Mouse (Mus musculus): ENCODE data around the gene Ddx11. TPM values are rescaled to one million over a fixed set of nuclear protein-coding genes. Genes with fewer than 3 reads are reported as not detected.

Gene Ddx11
- polyA plus RNA-seq, 1 experiment: 10.0 TPM

DNA sequence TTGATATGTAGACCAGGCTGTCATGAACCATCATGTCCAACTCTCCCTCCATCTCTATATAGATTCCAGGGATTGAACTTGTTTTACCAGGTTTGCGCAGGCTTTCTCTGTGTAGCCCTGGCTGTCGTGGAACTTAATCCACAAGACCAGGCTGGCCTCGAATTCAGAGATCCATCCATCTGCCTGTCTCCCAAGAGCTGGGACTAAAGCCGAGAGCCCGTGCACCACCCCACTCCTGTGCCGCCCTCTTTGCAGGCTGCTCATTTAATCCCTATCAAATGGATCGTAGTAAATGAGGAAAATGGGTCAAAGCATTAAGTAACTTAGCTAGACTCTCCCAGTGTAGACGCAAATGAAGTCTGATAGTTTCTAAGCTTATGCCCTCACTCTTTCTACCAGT lies 15.9 kb upstream of the Ddx11 start:
- TF ChIP-seq MYOG (IDR thresholded peaks at IDR 0.05; ENCODE audit: control insufficient read depth, extremely low read depth, insufficient read length): no peak
- TF ChIP-seq MAX (IDR thresholded peaks at IDR 0.05): no peak
- TF ChIP-seq USF1 (IDR thresholded peaks at IDR 0.05; ENCODE audit: low read depth): no peak
- no peak for TF ChIP-seq MYOD1 (IDR thresholded peaks at IDR 0.05; ENCODE audit: control insufficient read depth, insufficient read length, low read depth)
- TF ChIP-seq FOSL1 (IDR thresholded peaks at IDR 0.05; ENCODE audit: insufficient read depth, low read length, poor library complexity, severe bottlenecking): no peak
- TF ChIP-seq CTCF (IDR thresholded peaks at IDR 0.05; ENCODE audit: control insufficient read depth, insufficient read depth, insufficient read length): no peak
- TF ChIP-seq CEBPB (IDR thresholded peaks at IDR 0.05; ENCODE audit: low read depth): no peak
- Histone ChIP-seq H3K79me3 (ENCODE audit: low read depth) (peaks cover 5% of the 10 kb centered on the region), H3ac (ENCODE audit: control insufficient read depth, insufficient read length, low read depth) (no peak overlapping the region), H3K79me2 (ENCODE audit: control insufficient read depth, insufficient read depth) (peaks cover 8% of the 10 kb centered on the region), H3K4me3 (ENCODE audit: insufficient read depth, poor library complexity, severe bottlenecking) (no peak overlapping the region), H3K27me3 (ENCODE audit: control insufficient read depth, insufficient read depth, insufficient read length) (no peaks in the 10 kb centered on the region), H3K36me3 (ENCODE audit: control insufficient read depth, insufficient read depth) (no peaks in the 10 kb centered on the region)

DNA sequence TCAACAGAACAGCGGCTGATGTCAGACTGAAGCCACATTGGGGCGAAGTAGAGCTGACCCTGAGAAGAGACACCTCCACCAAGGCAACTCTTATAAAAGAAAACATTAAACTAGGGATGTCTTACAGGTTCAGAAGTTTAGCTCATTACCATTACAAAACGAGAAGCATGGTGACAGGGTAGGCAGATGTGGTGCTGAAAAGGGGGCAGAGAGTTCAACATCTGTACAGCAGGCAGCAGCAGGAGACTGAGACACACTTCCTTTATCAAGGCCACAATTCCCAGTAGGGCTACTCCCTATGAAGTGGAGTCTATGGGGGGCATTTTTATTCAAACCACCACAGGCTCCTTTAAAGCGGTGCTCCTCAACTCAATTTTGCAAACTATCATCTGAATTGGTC lies 15.1 kb upstream of the Ddx11 start:
- no peaks in the 10 kb centered on the region for H3K36me3 ChIP-seq (ENCODE audit: control insufficient read depth, insufficient read depth)
- peaks cover 12% of the 10 kb centered on the region for H3K79me2 ChIP-seq (ENCODE audit: control insufficient read depth, insufficient read depth)
- TF ChIP-seq USF1 (IDR thresholded peaks at IDR 0.05; ENCODE audit: low read depth) (no peak), MYOD1 (IDR thresholded peaks at IDR 0.05; ENCODE audit: control insufficient read depth, insufficient read length, low read depth) (no peak), MYOG (IDR thresholded peaks at IDR 0.05; ENCODE audit: control insufficient read depth, extremely low read depth, insufficient read length) (no peak), MAX (IDR thresholded peaks at IDR 0.05) (no peak), CEBPB (IDR thresholded peaks at IDR 0.05; ENCODE audit: low read depth) (no peak), CTCF (IDR thresholded peaks at IDR 0.05; ENCODE audit: control insufficient read depth, insufficient read depth, insufficient read length) (no peak), FOSL1 (IDR thresholded peaks at IDR 0.05; ENCODE audit: insufficient read depth, low read length, poor library complexity, severe bottlenecking) (no peak)
- no peak overlapping the region for H3K4me3 ChIP-seq (ENCODE audit: insufficient read depth, poor library complexity, severe bottlenecking)
- H3ac ChIP-seq (ENCODE audit: control insufficient read depth, insufficient read length, low read depth): no peak overlapping the region
- H3K27me3 ChIP-seq (ENCODE audit: control insufficient read depth, insufficient read depth, insufficient read length): no peaks in the 10 kb centered on the region
- H3K79me3 ChIP-seq (ENCODE audit: low read depth): peaks cover 7% of the 10 kb centered on the region

DNA sequence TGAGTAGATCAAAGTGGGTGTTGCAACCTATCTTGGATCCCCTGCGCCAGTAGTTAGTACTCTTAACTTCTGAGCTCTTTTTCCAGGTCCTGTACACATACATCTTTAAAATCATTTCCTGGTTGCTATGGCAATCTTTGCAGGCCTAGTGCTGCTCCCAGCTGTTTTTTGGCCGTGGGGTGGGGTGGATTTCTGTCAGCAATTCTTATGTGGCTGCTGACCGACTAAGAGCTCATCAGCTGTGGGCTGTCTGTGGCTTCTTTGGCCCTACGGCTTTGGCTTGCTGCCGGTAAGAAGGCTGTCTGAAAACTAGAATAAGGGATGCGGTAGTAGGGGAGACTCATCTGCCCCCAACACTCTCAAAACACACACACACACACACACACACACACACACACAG lies 12.6 kb upstream of the Ddx11 start:
- peaks cover 7% of the 10 kb centered on the region for H3K79me3 ChIP-seq (ENCODE audit: low read depth)
- H3ac ChIP-seq (ENCODE audit: control insufficient read depth, insufficient read length, low read depth): no peak overlapping the region
- no peaks in the 10 kb centered on the region for H3K27me3 ChIP-seq (ENCODE audit: control insufficient read depth, insufficient read depth, insufficient read length)
- H3K4me3 ChIP-seq (ENCODE audit: insufficient read depth, poor library complexity, severe bottlenecking): peak overlapping the region; percentile 72
- peaks cover 10% of the 10 kb centered on the region for H3K36me3 ChIP-seq (ENCODE audit: control insufficient read depth, insufficient read depth)
- H3K79me2 ChIP-seq (ENCODE audit: control insufficient read depth, insufficient read depth): peaks cover 12% of the 10 kb centered on the region
- TF ChIP-seq MYOG (IDR thresholded peaks at IDR 0.05; ENCODE audit: control insufficient read depth, extremely low read depth, insufficient read length) (no peak), MAX (IDR thresholded peaks at IDR 0.05) (no peak), CEBPB (IDR thresholded peaks at IDR 0.05; ENCODE audit: low read depth) (no peak), FOSL1 (IDR thresholded peaks at IDR 0.05; ENCODE audit: insufficient read depth, low read length, poor library complexity, severe bottlenecking) (no peak), MYOD1 (IDR thresholded peaks at IDR 0.05; ENCODE audit: control insufficient read depth, insufficient read length, low read depth) (no peak), USF1 (IDR thresholded peaks at IDR 0.05; ENCODE audit: low read depth) (no peak), CTCF (IDR thresholded peaks at IDR 0.05; ENCODE audit: control insufficient read depth, insufficient read depth, insufficient read length) (no peak)

DNA sequence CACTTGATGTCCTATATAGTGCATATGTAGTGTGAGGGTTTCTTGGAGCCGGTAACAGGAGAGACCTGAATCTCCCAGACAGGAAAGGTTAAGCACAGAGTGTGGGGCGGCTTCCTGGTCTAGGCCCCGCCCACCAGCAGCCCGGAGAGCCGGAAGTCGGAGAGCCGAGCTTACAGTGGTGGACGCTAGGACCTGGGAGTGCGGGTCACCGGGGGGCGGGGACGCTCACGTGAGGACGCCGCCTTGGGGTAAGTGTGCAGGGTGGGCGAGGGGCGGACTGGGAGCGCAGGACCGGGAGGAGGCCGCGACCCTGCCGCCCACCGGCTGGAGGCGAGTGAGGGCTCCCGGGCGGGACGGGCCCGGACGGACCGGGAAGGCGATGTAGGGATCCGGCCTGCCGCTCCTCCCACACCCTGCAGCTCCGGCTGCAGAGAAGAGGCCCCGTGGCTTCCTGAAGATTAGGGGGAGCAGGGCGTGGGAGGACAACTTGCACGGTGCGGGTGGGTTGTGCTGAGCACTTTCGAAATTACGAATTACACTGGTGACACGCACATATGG lies 11.8 kb upstream of the Ddx11 start, which contains the start of gene Washc1:
TSS of gene Washc1 (plus strand) at position 144 of the 558 bp plus-strand sequence.
- peaks cover 18% of the 10 kb centered on the region for H3K36me3 ChIP-seq (ENCODE audit: control insufficient read depth, insufficient read depth)

DNA sequence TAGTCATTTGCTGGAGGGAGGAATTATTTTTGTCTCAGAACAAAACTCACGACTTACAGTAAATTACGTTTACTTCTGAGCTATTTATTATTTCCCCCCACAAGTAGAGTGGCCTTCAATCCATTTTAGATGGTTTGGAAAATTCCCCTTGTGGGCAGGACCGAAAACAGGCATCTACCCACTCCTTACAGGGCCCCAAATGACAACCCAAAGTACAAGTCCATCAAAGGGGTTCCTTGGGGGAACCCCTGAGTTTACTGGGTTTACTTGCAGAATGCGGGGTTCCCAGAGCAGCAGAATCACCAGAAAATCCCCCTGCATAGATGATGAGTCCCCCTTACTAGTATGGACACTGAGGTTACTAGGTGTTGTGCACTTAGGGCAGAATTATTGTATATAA lies 11.2 kb upstream of the Ddx11 start:
- peak overlapping the region; percentile 94 for H3ac ChIP-seq (ENCODE audit: control insufficient read depth, insufficient read length, low read depth)
- no peaks in the 10 kb centered on the region for H3K27me3 ChIP-seq (ENCODE audit: control insufficient read depth, insufficient read depth, insufficient read length)
- peaks cover 7% of the 10 kb centered on the region for H3K79me3 ChIP-seq (ENCODE audit: low read depth)
- peak overlapping the region; percentile 72 for H3K4me3 ChIP-seq (ENCODE audit: insufficient read depth, poor library complexity, severe bottlenecking)
- peaks cover 12% of the 10 kb centered on the region for H3K79me2 ChIP-seq (ENCODE audit: control insufficient read depth, insufficient read depth)
- H3K36me3 ChIP-seq (ENCODE audit: control insufficient read depth, insufficient read depth): peaks cover 20% of the 10 kb centered on the region
- TF ChIP-seq MAX (IDR thresholded peaks at IDR 0.05) (no peak), CTCF (IDR thresholded peaks at IDR 0.05; ENCODE audit: control insufficient read depth, insufficient read depth, insufficient read length) (no peak), CEBPB (IDR thresholded peaks at IDR 0.05; ENCODE audit: low read depth) (no peak), MYOD1 (IDR thresholded peaks at IDR 0.05; ENCODE audit: control insufficient read depth, insufficient read length, low read depth) (no peak), USF1 (IDR thresholded peaks at IDR 0.05; ENCODE audit: low read depth) (no peak), MYOG (IDR thresholded peaks at IDR 0.05; ENCODE audit: control insufficient read depth, extremely low read depth, insufficient read length) (no peak), FOSL1 (IDR thresholded peaks at IDR 0.05; ENCODE audit: insufficient read depth, low read length, poor library complexity, severe bottlenecking) (no peak)

More for the DNA sequence above, 11.8 kb upstream of the Ddx11 start, which contains the start of gene Washc1:
- no peaks in the 10 kb centered on the region for H3K27me3 ChIP-seq (ENCODE audit: control insufficient read depth, insufficient read depth, insufficient read length)
- H3K79me3 ChIP-seq (ENCODE audit: low read depth): peaks cover 7% of the 10 kb centered on the region
- peak within 1 kb of the TSS; percentile 72 for H3K4me3 ChIP-seq (ENCODE audit: insufficient read depth, poor library complexity, severe bottlenecking)
- TF ChIP-seq USF1 (IDR thresholded peaks at IDR 0.05; ENCODE audit: low read depth) (peak; percentile 73), FOSL1 (IDR thresholded peaks at IDR 0.05; ENCODE audit: insufficient read depth, low read length, poor library complexity, severe bottlenecking) (no peak)
- H3ac ChIP-seq (ENCODE audit: control insufficient read depth, insufficient read length, low read depth): peak within 1 kb of the TSS; percentile 94
- H3K79me2 ChIP-seq (ENCODE audit: control insufficient read depth, insufficient read depth): peaks cover 12% of the 10 kb centered on the region

DNA sequence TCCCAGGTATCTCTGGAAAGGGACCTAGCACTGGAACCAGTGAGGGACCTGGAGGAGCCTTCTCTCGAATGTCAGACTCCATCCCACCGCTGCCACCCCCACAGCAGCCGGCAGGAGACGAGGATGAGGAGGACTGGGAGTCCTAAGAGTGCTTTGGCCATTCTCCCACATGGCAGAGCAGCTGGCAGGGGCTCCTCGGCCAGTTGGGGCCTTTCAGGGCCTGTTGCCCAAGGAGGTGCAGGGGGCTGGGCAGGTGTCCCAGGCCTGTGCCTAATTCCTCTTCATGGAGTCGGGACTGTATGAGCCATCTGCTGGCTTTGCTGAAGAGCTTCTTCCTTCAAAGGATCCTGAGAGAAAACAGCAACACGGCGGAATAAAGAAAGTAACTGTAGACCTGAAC lies 4.3 kb upstream of the Ddx11 start:
- Histone ChIP-seq H3K79me3 (ENCODE audit: low read depth) (no peaks in the 10 kb centered on the region), H3K36me3 (ENCODE audit: control insufficient read depth, insufficient read depth) (peaks cover 39% of the 10 kb centered on the region), H3K79me2 (ENCODE audit: control insufficient read depth, insufficient read depth) (peaks cover 2% of the 10 kb centered on the region), H3K4me3 (ENCODE audit: insufficient read depth, poor library complexity, severe bottlenecking) (no peak overlapping the region), H3ac (ENCODE audit: control insufficient read depth, insufficient read length, low read depth) (no peak overlapping the region), H3K27me3 (ENCODE audit: control insufficient read depth, insufficient read depth, insufficient read length) (no peaks in the 10 kb centered on the region)
- no peak for TF ChIP-seq MYOG (IDR thresholded peaks at IDR 0.05; ENCODE audit: control insufficient read depth, extremely low read depth, insufficient read length)
- TF ChIP-seq MYOD1 (IDR thresholded peaks at IDR 0.05; ENCODE audit: control insufficient read depth, insufficient read length, low read depth): no peak
- no peak for TF ChIP-seq MAX (IDR thresholded peaks at IDR 0.05)
- no peak for TF ChIP-seq CEBPB (IDR thresholded peaks at IDR 0.05; ENCODE audit: low read depth)
- TF ChIP-seq CTCF (IDR thresholded peaks at IDR 0.05; ENCODE audit: control insufficient read depth, insufficient read depth, insufficient read length): no peak
- no peak for TF ChIP-seq FOSL1 (IDR thresholded peaks at IDR 0.05; ENCODE audit: insufficient read depth, low read length, poor library complexity, severe bottlenecking)
- no peak for TF ChIP-seq USF1 (IDR thresholded peaks at IDR 0.05; ENCODE audit: low read depth)
